ENCODE assay signal across 20 mouse cellular contexts in genomic region chr14:34289259-34290015, GRCm38 (mm10). TPM values are rescaled to one million over a fixed set of nuclear protein-coding genes. Genes with fewer than 3 reads are reported as not detected.
DNase-seq lines count a peak whose midpoint lies in the region; ATAC-seq lines count a peak whose summit lies in the region.
"Had no signal": no experiment of that assay in that cellular context is flagged by ENCODE, and none has a peak within 500 bp of the region (broad histone marks: within the 10 kb centered on the region; RNA-seq: fewer than 3 reads in every experiment).

No protein-coding gene starts in this region.

- no peaks in the 10 kb centered on the region for H3K27me3 ChIP-seq in kidney, embryonic 15.5 days
- H3K27me3 ChIP-seq in kidney, embryonic 16.5 days (ENCODE audit: insufficient read depth, low read length) = no peaks in the 10 kb centered on the region
- no peaks in the 10 kb centered on the region for H3K27me3 ChIP-seq in intestine, embryonic 16.5 days (replicated peaks; ENCODE audit: control insufficient read depth, insufficient read depth, low read length)
- no peaks in the 10 kb centered on the region for H3K27me3 ChIP-seq in heart, embryonic 12.5 days (replicated peaks)
- H3K27me3 ChIP-seq: embryonic facial prominence, embryonic 12.5 days; forebrain, embryonic 13.5 days; forebrain, embryonic 15.5 days; Patski had no signal

- H3K9me3 ChIP-seq in kidney, embryonic 15.5 days (replicated peaks) = no peaks in the 10 kb centered on the region
- no peaks in the 10 kb centered on the region for H3K9me3 ChIP-seq in kidney, embryonic 16.5 days (ENCODE audit: low read length)
- H3K9me3 ChIP-seq in intestine, embryonic 16.5 days (ENCODE audit: control insufficient read depth, low read length) = no peaks in the 10 kb centered on the region
- H3K9me3 ChIP-seq in heart, embryonic 12.5 days (replicated peaks) = no peaks in the 10 kb centered on the region
- H3K9me3 ChIP-seq: embryonic facial prominence, embryonic 10.5 days; embryonic facial prominence, embryonic 12.5 days; forebrain, embryonic 13.5 days; forebrain, embryonic 15.5 days had no signal

- H3K4me3 ChIP-seq in kidney, embryonic 15.5 days (replicated peaks) = no peak overlapping the region
- no peak overlapping the region for H3K4me3 ChIP-seq in kidney, embryonic 16.5 days (ENCODE audit: low read length)
- H3K4me3 ChIP-seq in intestine, embryonic 16.5 days (ENCODE audit: low read length) = no peak overlapping the region
- H3K4me3 ChIP-seq in heart, embryonic 12.5 days = no peak overlapping the region
- H3K4me3 ChIP-seq: embryonic facial prominence, embryonic 10.5 days; embryonic facial prominence, embryonic 12.5 days; forebrain, embryonic 13.5 days; forebrain, embryonic 15.5 days had no signal

- no peaks in the 10 kb centered on the region for H3K4me1 ChIP-seq in kidney, embryonic 15.5 days
- H3K4me1 ChIP-seq in kidney, embryonic 16.5 days (ENCODE audit: insufficient read depth, low read length) = no peaks in the 10 kb centered on the region
- no peaks in the 10 kb centered on the region for H3K4me1 ChIP-seq in intestine, embryonic 16.5 days (ENCODE audit: control insufficient read depth, insufficient read depth, low read length)
- 0 out of 2 replicates have a peak, but pooled peaks cover 2% of the 10 kb centered on the region for H3K4me1 ChIP-seq in heart, embryonic 12.5 days (replicated peaks)
- H3K4me1 ChIP-seq: embryonic facial prominence, embryonic 10.5 days; embryonic facial prominence, embryonic 12.5 days; forebrain, embryonic 13.5 days; forebrain, embryonic 15.5 days had no signal

- no peak overlapping the region for H3K4me2 ChIP-seq in kidney, embryonic 15.5 days
- H3K4me2 ChIP-seq in kidney, embryonic 16.5 days (replicated peaks; ENCODE audit: low read depth, low read length) = no peak overlapping the region
- H3K4me2 ChIP-seq in intestine, embryonic 16.5 days (ENCODE audit: low read depth, low read length) = no peak overlapping the region
- H3K4me2 ChIP-seq in heart, embryonic 12.5 days = no peak overlapping the region
- H3K4me2 ChIP-seq: embryonic facial prominence, embryonic 12.5 days; forebrain, embryonic 13.5 days; forebrain, embryonic 15.5 days had no signal

- ATAC-seq in kidney, embryonic 15.5 days (replicated peaks; ENCODE audit: low FRiP score) = no peak
- no peak for ATAC-seq in kidney, embryonic 16.5 days (ENCODE audit: low FRiP score, low TSS enrichment)
- peak; percentile 82 for ATAC-seq in intestine, embryonic 16.5 days
- ATAC-seq in heart, embryonic 12.5 days (ENCODE audit: insufficient number of reproducible peaks, low FRiP score) = no peak
- ATAC-seq: activated CD4-positive, CD25-positive, alpha-beta regulatory T cell, adult 4 months; forebrain, embryonic 13.5 days; forebrain, embryonic 15.5 days; forebrain, postnatal 0 days; Patski had no signal

- no peak for DNase-seq in layer of hippocampus, postnatal 10 days (ENCODE audit: low spot score in 2 of 2)
- DNase-seq: adrenal gland, adult 8-10 months; adrenal gland, postnatal 14 days; adrenal gland, postnatal 36 days; cerebellum, adult 11-12 months; cerebellum, adult 2 months; cerebellum, adult 9-10 months; cerebellum, postnatal 10 days; cerebellum, postnatal 25 days; forebrain, postnatal 0 days had no signal

- no peak overlapping the region for H3K9ac ChIP-seq in kidney, embryonic 15.5 days
- H3K9ac ChIP-seq in kidney, embryonic 16.5 days (replicated peaks; ENCODE audit: low read length) = no peak overlapping the region
- H3K9ac ChIP-seq in intestine, embryonic 16.5 days (ENCODE audit: low read depth, low read length) = no peak overlapping the region
- H3K9ac ChIP-seq in heart, embryonic 12.5 days = no peak overlapping the region
- H3K9ac ChIP-seq: embryonic facial prominence, embryonic 12.5 days; forebrain, embryonic 13.5 days; forebrain, embryonic 15.5 days; forebrain, postnatal 0 days had no signal

- WGBS in kidney, embryonic 15.5 days = 79% methylated on average over 3 of the region's 3 CpGs
- 79% methylated on average over 3 of the region's 3 CpGs for WGBS in kidney, embryonic 16.5 days
- WGBS in intestine, embryonic 16.5 days = 69% methylated on average over 3 of the region's 3 CpGs
- 88% methylated on average over 3 of the region's 3 CpGs for WGBS in heart, embryonic 12.5 days

- no peaks in the 10 kb centered on the region for H3K36me3 ChIP-seq in kidney, embryonic 15.5 days
- H3K36me3 ChIP-seq in kidney, embryonic 16.5 days (ENCODE audit: insufficient read depth, low read length) = no peaks in the 10 kb centered on the region
- no peaks in the 10 kb centered on the region for H3K36me3 ChIP-seq in intestine, embryonic 16.5 days (ENCODE audit: control insufficient read depth, insufficient read depth, low read length)
- H3K36me3 ChIP-seq in heart, embryonic 12.5 days = no peaks in the 10 kb centered on the region
- H3K36me3 ChIP-seq: embryonic facial prominence, embryonic 10.5 days; embryonic facial prominence, embryonic 12.5 days; forebrain, embryonic 15.5 days had no signal

- 0 out of 2 replicates have a peak overlapping the region, but pooled peaks have one; percentile 24 for H3K27ac ChIP-seq in kidney, embryonic 15.5 days
- no peak overlapping the region for H3K27ac ChIP-seq in kidney, embryonic 16.5 days (ENCODE audit: low read length)
- no peak overlapping the region for H3K27ac ChIP-seq in intestine, embryonic 16.5 days (ENCODE audit: low read length)
- no peak overlapping the region for H3K27ac ChIP-seq in heart, embryonic 12.5 days (ENCODE audit: poor library complexity, severe bottlenecking)
- H3K27ac ChIP-seq: embryonic facial prominence, embryonic 10.5 days; embryonic facial prominence, embryonic 12.5 days; forebrain, embryonic 13.5 days; forebrain, embryonic 15.5 days had no signal

RNA-seq across cellular contexts. Expression of gene Shld2, which starts 20.9 kb away (rescaled TPM):
- 10.5 and 11.0 TPM in 2 replicates for polyA plus RNA-seq in kidney, embryonic 15.5 days (2015; fragmentation: Nextera tagmentation; extraction: Ambion mirVana)
- 9.9 and 10.0 TPM in 2 replicates for polyA plus RNA-seq in kidney, embryonic 16.5 days (2015; fragmentation: Nextera tagmentation; extraction: Ambion mirVana)
- 5.8 and 7.1 TPM in 2 replicates for polyA plus RNA-seq in intestine, embryonic 16.5 days (2015; fragmentation: Nextera tagmentation; extraction: Ambion mirVana)
- total RNA-seq in layer of hippocampus, postnatal 10 days (2021) = 10 to 100 TPM in 1 of 2 experiments, 1 to 10 TPM in 1; 9.7 to 13.5 TPM
- 7.6 and 7.8 TPM in 2 replicates for polyA plus RNA-seq in heart, embryonic 12.5 days (2016; fragmentation: Nextera tagmentation; extraction: Ambion mirVana)

RNA-seq across cellular contexts. Expression of gene Glud1, which starts 21.1 kb away (rescaled TPM):
- polyA plus RNA-seq in kidney, embryonic 15.5 days (2015; fragmentation: Nextera tagmentation; extraction: Ambion mirVana) = 102 and 105 TPM in 2 replicates
- polyA plus RNA-seq in kidney, embryonic 16.5 days (2015; fragmentation: Nextera tagmentation; extraction: Ambion mirVana) = 114 and 116 TPM in 2 replicates
- 72.9 and 73.6 TPM in 2 replicates for polyA plus RNA-seq in intestine, embryonic 16.5 days (2015; fragmentation: Nextera tagmentation; extraction: Ambion mirVana)
- total RNA-seq in layer of hippocampus, postnatal 10 days (2021) = 100 to 1,000 TPM; 408 to 469 TPM
- polyA plus RNA-seq in heart, embryonic 12.5 days (2016; fragmentation: Nextera tagmentation; extraction: Ambion mirVana) = 66.4 and 70.8 TPM in 2 replicates
